11 mouse cellular contexts compared by ENCODE assay signal in genomic region chr6:127162842-127163241, GRCm38 (mm10). TPM values are rescaled to one million over a fixed set of nuclear protein-coding genes. Genes with fewer than 3 reads are reported as not detected.
DNase-seq lines count a peak whose midpoint lies in the region; ATAC-seq and TF ChIP-seq lines count a peak whose summit lies in the region.
"Had no signal": no experiment of that assay in that cellular context is flagged by ENCODE, and none has a peak within 500 bp of the region (broad histone marks: within the 10 kb centered on the region; RNA-seq: fewer than 3 reads in every experiment).

No protein-coding gene starts in this region.

- no peaks in the 10 kb centered on the region for H3K4me1 ChIP-seq in lung, postnatal 0 days (ENCODE audit: insufficient read depth, low read depth, low read length)
- no peaks in the 10 kb centered on the region for H3K4me1 ChIP-seq in midbrain, postnatal 0 days (ENCODE audit: insufficient read depth, low read length)
- no peaks in the 10 kb centered on the region for H3K4me1 ChIP-seq in neural tube, embryonic 15.5 days
- H3K4me1 ChIP-seq: forebrain, embryonic 12.5 days had no signal

- DNase-seq in gastrocnemius, postnatal 25 days: peak; percentile 8
- no peak for DNase-seq in gastrocnemius, adult 8-10 months (ENCODE audit: low spot score in 2 of 2)
- DNase-seq in 3T3-L1 (ENCODE audit: low read depth, low spot score): peak; percentile 36
- peak; percentile 66 for DNase-seq in lung, postnatal 0 days (ENCODE audit: low spot score)
- DNase-seq in midbrain, postnatal 0 days (ENCODE audit: low spot score): no peak
- no peak for DNase-seq in left cerebral cortex, postnatal 25 days (ENCODE audit: low spot score in 2 of 2)
- DNase-seq: cerebellum, postnatal 36 days had no signal

- no peak overlapping the region for H3K4me2 ChIP-seq in lung, postnatal 0 days (replicated peaks; ENCODE audit: low read depth, low read length)
- no peak overlapping the region for H3K4me2 ChIP-seq in midbrain, postnatal 0 days (ENCODE audit: low read depth, low read length, poor library complexity, severe bottlenecking)
- H3K4me2 ChIP-seq in neural tube, embryonic 15.5 days: no peak overlapping the region
- H3K4me2 ChIP-seq: forebrain, embryonic 12.5 days had no signal

- peak; percentile 93 for ATAC-seq in granulocyte monocyte progenitor cell, adult 5-6 weeks (replicated peaks; ENCODE audit: poor library complexity, severe bottlenecking)
- ATAC-seq in lung, postnatal 0 days: peak; percentile 82
- ATAC-seq in midbrain, postnatal 0 days (ENCODE audit: low FRiP score): no peak
- ATAC-seq in neural tube, embryonic 15.5 days (ENCODE audit: low FRiP score): no peak

- no peak overlapping the region for H3K9ac ChIP-seq in lung, postnatal 0 days (replicated peaks; ENCODE audit: low read depth)
- H3K9ac ChIP-seq in midbrain, postnatal 0 days (replicated peaks; ENCODE audit: low read length, poor library complexity, severe bottlenecking): no peak overlapping the region
- no peak overlapping the region for H3K9ac ChIP-seq in neural tube, embryonic 15.5 days (replicated peaks)
- H3K9ac ChIP-seq: forebrain, embryonic 12.5 days had no signal

- no peaks in the 10 kb centered on the region for H3K9me3 ChIP-seq in lung, postnatal 0 days (ENCODE audit: low read length)
- H3K9me3 ChIP-seq in midbrain, postnatal 0 days (ENCODE audit: low read length): no peaks in the 10 kb centered on the region
- no peaks in the 10 kb centered on the region for H3K9me3 ChIP-seq in neural tube, embryonic 15.5 days (replicated peaks)
- H3K9me3 ChIP-seq: forebrain, embryonic 12.5 days; limb, embryonic 10.5 days had no signal

- WGBS in lung, postnatal 0 days: 11% methylated on average over 6 of the region's 6 CpGs
- 65% methylated on average over 6 of the region's 6 CpGs for WGBS in midbrain, postnatal 0 days
- 64% methylated on average over 6 of the region's 6 CpGs for WGBS in neural tube, embryonic 15.5 days

- intact Hi-C loops in left cerebral cortex, postnatal 25 days (cut with DNase I): no loop called here

- H3K36me3 ChIP-seq in lung, postnatal 0 days (ENCODE audit: insufficient read depth, low read length): no peaks in the 10 kb centered on the region
- no peaks in the 10 kb centered on the region for H3K36me3 ChIP-seq in midbrain, postnatal 0 days (ENCODE audit: insufficient read depth, low read length)
- H3K36me3 ChIP-seq in neural tube, embryonic 15.5 days: no peaks in the 10 kb centered on the region
- H3K36me3 ChIP-seq: forebrain, embryonic 12.5 days; limb, embryonic 10.5 days had no signal

- H3K27me3 ChIP-seq in lung, postnatal 0 days (replicated peaks; ENCODE audit: insufficient read depth, low read length): no peaks in the 10 kb centered on the region
- peaks cover 4% of the 10 kb centered on the region; the same call in 1 of the 2 replicates for H3K27me3 ChIP-seq in midbrain, postnatal 0 days (ENCODE audit: insufficient read depth, low read length)
- H3K27me3 ChIP-seq in neural tube, embryonic 15.5 days (replicated peaks): peaks cover 3% of the 10 kb centered on the region; the same call in 1 of the 2 replicates

- peak; percentile 64; the same call in 1 of the 2 replicates for TF ChIP-seq EP300 in lung, postnatal 0 days (IDR thresholded peaks at IDR 0.05)

- no peak overlapping the region for H3K4me3 ChIP-seq in lung, postnatal 0 days (ENCODE audit: low read depth, low read length)
- H3K4me3 ChIP-seq in midbrain, postnatal 0 days (ENCODE audit: low read depth, low read length): no peak overlapping the region
- H3K4me3 ChIP-seq in neural tube, embryonic 15.5 days (replicated peaks): no peak overlapping the region
- H3K4me3 ChIP-seq: forebrain, embryonic 12.5 days; limb, embryonic 10.5 days had no signal

- no peak for TF ChIP-seq CTCF in lung, postnatal 0 days (IDR thresholded peaks at IDR 0.05)
- TF ChIP-seq CTCF in midbrain, postnatal 0 days (IDR thresholded peaks at IDR 0.05): no peak

- no peak overlapping the region for H3K27ac ChIP-seq in lung, postnatal 0 days (ENCODE audit: low read length)
- H3K27ac ChIP-seq in midbrain, postnatal 0 days (ENCODE audit: low read depth, low read length): no peak overlapping the region
- no peak overlapping the region for H3K27ac ChIP-seq in neural tube, embryonic 15.5 days (replicated peaks)
- H3K27ac ChIP-seq: forebrain, embryonic 12.5 days; limb, embryonic 10.5 days had no signal

RNA-seq across cellular contexts. Expression of gene Ccnd2, which starts 10.8 kb away (rescaled TPM):
- 10 to 100 TPM; 17.1 to 35.7 TPM for total RNA-seq in gastrocnemius, postnatal 25 days (2021)
- 10 to 100 TPM in 2 of 4 experiments, 1 to 10 TPM in 2; 5.0 to 16.2 (median 9.6) TPM for total RNA-seq in gastrocnemius, adult 8-10 months (2022)
- 125 and 390 TPM in 2 replicates for total RNA-seq in granulocyte monocyte progenitor cell, adult 5-6 weeks (2014; fragmentation: Nextera tagmentation)
- total RNA-seq in granulocyte monocyte progenitor cell, adult 5-6 weeks (2017): 51.6 and 54.8 TPM in 2 replicates
- 286 and 310 TPM in 2 replicates for polyA plus RNA-seq in lung, postnatal 0 days (2015; fragmentation: Nextera tagmentation; extraction: Ambion mirVana)
- 13.9 and 14.5 TPM in 2 replicates for total RNA-seq in midbrain, postnatal 0 days (2014; rRNA removed)
- polyA plus RNA-seq in midbrain, postnatal 0 days (2015; fragmentation: Nextera tagmentation; extraction: Ambion mirVana): 95.6 and 106 TPM in 2 replicates
- polyA plus RNA-seq in neural tube, embryonic 15.5 days (2015; fragmentation: Nextera tagmentation; extraction: Ambion mirVana): 155 and 302 TPM in 2 replicates
- 10 to 100 TPM; 97.7 to 97.9 TPM for total RNA-seq in left cerebral cortex, postnatal 25 days (2021)

RNA-seq across cellular contexts. Expression of gene Tigar, which starts 53.5 kb away (rescaled TPM):
- 10 to 100 TPM; 40.9 to 48.8 TPM for total RNA-seq in gastrocnemius, postnatal 25 days (2021)
- total RNA-seq in gastrocnemius, adult 8-10 months (2022): 100 to 1,000 TPM; 119 to 144 (median 138) TPM
- total RNA-seq in granulocyte monocyte progenitor cell, adult 5-6 weeks (2014; fragmentation: Nextera tagmentation): 10.7 and 11.6 TPM in 2 replicates
- 12.8 and 18.5 TPM in 2 replicates for total RNA-seq in granulocyte monocyte progenitor cell, adult 5-6 weeks (2017)
- 1.9 and 2.1 TPM in 2 replicates for polyA plus RNA-seq in lung, postnatal 0 days (2015; fragmentation: Nextera tagmentation; extraction: Ambion mirVana)
- total RNA-seq in midbrain, postnatal 0 days (2014; rRNA removed): 6.1 and 6.7 TPM in 2 replicates
- polyA plus RNA-seq in midbrain, postnatal 0 days (2015; fragmentation: Nextera tagmentation; extraction: Ambion mirVana): 4.6 and 5.0 TPM in 2 replicates
- 6.3 and 7.3 TPM in 2 replicates for polyA plus RNA-seq in neural tube, embryonic 15.5 days (2015; fragmentation: Nextera tagmentation; extraction: Ambion mirVana)
- 10 to 100 TPM; 23.6 to 25.9 TPM for total RNA-seq in left cerebral cortex, postnatal 25 days (2021)

Comparison
In these comparisons a context has a peak if more than half of its experiments do, and no peak if none do; other contexts are left out.
1. DNase-seq: peak in gastrocnemius, postnatal 25 days (single experiment), 3T3-L1 (single experiment) and lung, postnatal 0 days (single experiment); none in gastrocnemius, adult 8-10 months (0 of 2), midbrain, postnatal 0 days (single experiment) and left cerebral cortex, postnatal 25 days (0 of 2).
2. ATAC-seq: peak in granulocyte monocyte progenitor cell, adult 5-6 weeks (single experiment) and lung, postnatal 0 days (single experiment); none in midbrain, postnatal 0 days (single experiment) and neural tube, embryonic 15.5 days (single experiment).